Mouse (Mus musculus): Measurements from ENCODE around the gene Zbtb46.

The Zbtb46 gene

GRCm38 (mm10) chr2:181463008-181463738 is 3.9 kb upstream of the Zbtb46 start:
- DNase-seq = peak; percentile 98

- DNase-seq = no peak
Observed at GRCm38 (mm10) chr2:181462604-181463003, 3.4 kb upstream of the Zbtb46 start.

GRCm38 (mm10) chr2:181461536-181462100 is 2.4 kb upstream of the Zbtb46 start:
- DNase-seq = peak; percentile 67

GRCm38 (mm10) chr2:181459673-181460621 is 721 bp upstream of the Zbtb46 start:
- peak; percentile 82 for DNase-seq

- peak; percentile 68 for DNase-seq
Observed at GRCm38 (mm10) chr2:181458411-181459152, 644 bp downstream of the Zbtb46 start.

- DNase-seq = no peak
Observed at GRCm38 (mm10) chr2:181457831-181458230, 1.4 kb downstream of the Zbtb46 start.

- DNase-seq = peak; percentile 61
Observed at GRCm38 (mm10) chr2:181455899-181456298, 3.3 kb downstream of the Zbtb46 start.

GRCm38 (mm10) chr2:181453274-181453673 is 6.0 kb downstream of the Zbtb46 start:
- DNase-seq = no peak

- peak; percentile 78 for DNase-seq
Observed at GRCm38 (mm10) chr2:181452181-181452580, 7.0 kb downstream of the Zbtb46 start.

- DNase-seq = no peak
Observed at GRCm38 (mm10) chr2:181443016-181443415, 16.2 kb downstream of the Zbtb46 start.

- DNase-seq = no peak
Observed at GRCm38 (mm10) chr2:181438176-181438575, 21.1 kb downstream of the Zbtb46 start.

GRCm38 (mm10) chr2:181436246-181436645 is 23.0 kb downstream of the Zbtb46 start:
- no peak for DNase-seq

GRCm38 (mm10) chr2:181423834-181424233 is 35.4 kb downstream of the Zbtb46 start:
- DNase-seq = no peak

- no peak for DNase-seq
Observed at GRCm38 (mm10) chr2:181420903-181421638, 38.2 kb downstream of the Zbtb46 start.

- no peak for DNase-seq
Observed at GRCm38 (mm10) chr2:181420426-181420825, 38.8 kb downstream of the Zbtb46 start.

GRCm38 (mm10) chr2:181419359-181419758 is 39.9 kb downstream of the Zbtb46 start:
- no peak for DNase-seq

GRCm38 (mm10) chr2:181415945-181416344 is 43.3 kb downstream of the Zbtb46 start:
- DNase-seq = peak; percentile 79

- no peak for DNase-seq
Observed at GRCm38 (mm10) chr2:181413141-181413540, 46.1 kb downstream of the Zbtb46 start.

- DNase-seq = peak; percentile 77
Observed at GRCm38 (mm10) chr2:181410760-181411473, 48.3 kb downstream of the Zbtb46 start.

GRCm38 (mm10) chr2:181409643-181410042 is 49.6 kb downstream of the Zbtb46 start:
- DNase-seq = no peak

GRCm38 (mm10) chr2:181403722-181404121 is 55.5 kb downstream of the Zbtb46 start:
- no peak for DNase-seq
